Mouse (Mus musculus) hindlimb bud, embryonic 11.5 days (tissue): ENCODE data around the gene Fem1a.

Source experiments
- DNase-seq: peaks from one replicate; pipeline ENCODE4 v3.0.0-alpha.2; 2012; ENCODE audit warnings: low read depth, low spot score; ENCODE audit errors: extremely low spot score

The Fem1a gene

DNA sequence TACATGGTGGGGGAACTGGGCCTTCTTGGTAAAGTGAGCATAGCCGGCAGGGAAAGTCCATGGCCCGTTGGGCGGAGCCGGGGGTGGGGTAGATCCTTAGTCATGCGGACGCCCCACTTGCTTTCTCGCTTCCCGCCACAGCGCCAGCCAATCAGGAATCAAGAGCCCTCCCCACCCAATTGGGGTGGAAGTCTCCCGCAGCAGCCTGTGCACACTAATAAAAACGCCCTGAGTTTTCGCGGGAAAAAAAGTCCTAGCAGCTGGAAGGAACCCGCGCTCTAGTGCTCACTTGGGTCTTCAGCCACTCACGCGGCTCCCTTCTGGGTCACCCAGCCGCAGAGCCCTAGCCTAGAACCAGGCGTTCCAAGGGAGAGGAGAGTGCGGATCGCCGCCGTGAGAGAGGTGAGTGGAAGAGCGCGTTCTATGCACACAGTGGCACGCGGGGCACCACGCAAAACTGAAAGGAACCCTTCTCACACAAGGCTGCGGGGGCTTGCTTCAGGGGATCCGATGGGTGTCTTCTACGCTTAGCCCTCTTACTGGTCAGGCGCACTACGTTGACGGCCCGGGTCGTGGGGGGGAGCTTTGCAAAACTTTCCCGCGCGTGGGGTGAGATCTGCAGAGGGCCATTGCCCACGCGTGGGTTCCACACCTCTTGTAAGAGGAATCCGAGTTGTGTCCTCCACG lies 46.7 kb downstream of the Fem1a start, which contains the start of gene Uhrf1:
Uhrf1 (plus strand) TSS at position 162 of the 687 bp plus-strand sequence.
- peak; percentile 81 for DNase-seq

DNA sequence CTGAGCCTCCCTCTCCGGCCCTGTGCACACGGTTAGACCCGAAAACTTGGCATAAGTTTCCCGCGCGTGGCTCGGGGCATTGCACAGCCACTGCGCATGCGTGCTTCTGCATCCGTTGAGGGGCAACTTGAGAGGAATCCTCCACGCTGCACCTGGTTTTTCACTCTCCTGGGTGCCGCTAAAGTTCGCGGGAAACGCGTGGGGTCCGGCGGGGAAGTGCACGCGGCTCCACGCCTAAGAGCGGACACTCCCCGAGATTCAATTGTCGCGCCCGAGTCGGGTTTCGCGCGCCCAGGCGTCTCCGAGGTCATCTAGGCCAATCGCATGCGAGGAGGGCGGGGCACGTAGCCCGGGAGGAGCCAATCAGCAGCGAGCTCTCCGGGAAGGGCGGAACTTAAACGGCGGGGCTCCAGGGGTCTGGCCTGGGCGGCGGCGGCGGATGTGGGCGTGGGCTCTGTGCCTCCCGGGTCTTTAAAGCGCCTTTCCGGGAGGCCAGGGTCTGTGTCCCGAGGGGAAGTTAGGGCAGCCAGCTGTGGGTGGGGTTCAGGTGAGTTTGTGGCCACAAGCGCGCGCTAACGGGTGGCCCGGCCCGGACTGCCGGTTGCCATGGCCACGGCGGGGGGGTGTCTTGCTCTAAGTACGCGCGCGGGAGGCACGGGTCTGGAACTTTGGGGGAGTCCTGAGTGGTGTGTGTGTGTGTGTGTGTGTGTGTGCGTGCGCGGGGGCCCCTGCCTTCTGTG lies 47.4 kb downstream of the Fem1a start:
- DNase-seq, result peak; percentile 81

DNA sequence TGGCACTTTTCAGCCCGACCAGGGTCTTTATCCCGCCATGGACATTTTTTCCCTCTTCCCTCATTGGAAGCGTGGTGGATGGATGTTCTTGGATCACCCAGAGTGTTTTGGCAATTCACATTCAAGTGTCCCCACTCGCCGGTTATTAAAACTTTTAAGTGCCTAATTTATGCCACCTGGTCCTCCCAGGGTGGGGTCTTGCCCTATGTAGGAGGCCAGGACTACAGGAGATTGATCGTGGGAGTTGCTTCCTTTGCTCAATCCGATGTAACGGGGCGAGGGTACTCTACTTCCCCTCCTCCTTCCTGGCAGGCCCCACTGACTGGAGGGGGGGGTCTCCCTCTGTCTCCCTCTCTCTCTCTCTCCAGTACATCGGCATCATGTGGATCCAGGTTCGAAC lies 48.1 kb downstream of the Fem1a start:
- DNase-seq, result no peak

DNA sequence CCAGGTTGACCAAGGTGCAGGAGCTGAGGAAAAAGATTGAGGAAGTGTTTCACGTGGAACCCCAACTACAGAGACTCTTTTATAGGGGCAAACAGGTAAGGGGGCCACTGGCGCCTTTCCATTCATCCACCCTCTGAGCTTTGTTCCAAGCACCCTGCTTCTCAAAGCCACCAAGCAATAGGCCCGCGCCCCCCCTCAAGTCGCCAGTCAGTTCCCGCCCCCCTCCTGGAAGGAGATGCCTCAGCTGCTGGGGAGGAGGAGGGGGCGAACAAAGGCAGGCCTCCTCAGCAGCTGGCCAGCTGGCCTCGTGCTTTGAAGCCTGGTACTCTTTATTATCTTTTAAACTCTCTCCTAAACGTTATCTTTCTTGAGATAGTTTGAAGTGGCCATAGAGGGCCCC lies 48.5 kb downstream of the Fem1a start:
- DNase-seq, result no peak

DNA sequence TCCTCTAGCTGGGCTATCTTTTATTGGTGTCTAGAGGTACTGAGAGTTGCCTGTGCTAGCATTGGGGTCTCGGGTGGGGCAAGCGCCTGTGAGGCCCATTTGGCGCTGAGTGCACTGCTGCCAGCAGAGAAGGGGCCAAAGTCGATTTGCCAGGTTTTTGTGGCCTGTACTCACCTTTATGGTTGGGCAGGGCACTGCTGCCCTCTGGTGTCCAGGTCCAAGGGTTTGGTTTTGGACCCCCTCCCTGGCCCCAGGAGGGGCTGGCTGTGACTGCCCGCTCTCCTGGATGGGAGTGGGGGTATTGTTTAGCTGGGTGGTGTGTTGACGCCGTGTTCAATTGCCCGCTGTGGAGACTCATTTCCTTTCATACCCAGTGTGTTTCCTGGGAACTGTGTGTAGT lies 49.2 kb downstream of the Fem1a start:
- DNase-seq, result no peak

DNA sequence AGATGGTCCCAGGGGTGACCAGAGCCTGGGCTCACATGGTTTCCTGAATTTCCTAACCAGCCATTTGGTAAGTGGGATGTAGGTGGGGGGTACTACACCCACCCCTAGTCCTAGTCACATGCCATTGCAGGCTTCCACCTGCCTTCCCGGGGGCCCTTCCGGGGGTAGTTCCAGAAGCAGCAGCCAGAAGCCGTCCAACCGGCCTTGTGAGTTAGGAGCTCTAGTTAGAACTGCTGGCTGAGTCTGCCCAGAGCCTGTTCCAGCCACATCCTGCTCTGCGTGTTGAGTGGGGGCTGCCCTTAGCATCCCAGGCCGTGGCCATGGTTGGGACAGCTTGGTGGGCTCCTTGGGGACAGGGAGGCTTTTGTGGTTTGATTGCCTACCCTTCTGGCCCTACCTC lies 51.5 kb downstream of the Fem1a start:
- no peak for DNase-seq

DNA sequence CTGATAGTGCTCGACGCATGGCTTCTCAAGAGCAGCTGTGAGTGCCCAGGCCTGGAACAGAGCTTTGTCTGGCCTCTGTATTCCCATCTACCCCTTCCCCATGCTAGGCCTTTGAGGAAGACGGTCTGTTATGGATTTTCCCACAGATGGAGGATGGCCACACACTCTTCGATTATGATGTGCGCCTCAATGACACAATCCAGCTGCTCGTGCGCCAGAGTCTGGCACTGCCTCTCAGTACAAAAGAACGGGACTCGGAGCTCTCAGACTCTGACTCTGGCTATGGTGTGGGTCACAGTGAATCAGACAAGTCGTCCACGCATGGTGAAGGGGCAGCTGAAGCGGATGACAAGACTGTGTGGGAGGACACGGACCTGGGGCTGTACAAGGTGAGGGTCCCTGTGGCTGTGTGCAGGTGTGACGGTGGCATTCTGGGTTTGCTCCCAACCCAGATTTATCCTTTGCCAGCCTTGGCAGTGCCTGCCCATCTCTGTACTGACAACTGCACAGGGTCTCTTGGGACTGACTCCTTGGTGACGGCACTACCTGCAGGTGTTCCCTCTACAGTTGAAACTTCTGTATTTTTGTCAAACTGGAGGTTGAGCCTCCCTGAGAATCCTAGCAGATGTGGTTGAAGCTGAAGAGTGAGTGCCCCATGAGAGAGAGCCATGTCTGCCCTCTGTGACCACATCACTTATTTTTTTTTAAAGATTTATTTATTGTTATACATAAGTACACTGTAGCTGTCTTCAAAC lies 52.8 kb downstream of the Fem1a start:
- no peak for DNase-seq
